Mouse (Mus musculus): Measurements from ENCODE around the gene Itga9. TPM values are rescaled to one million over a fixed set of nuclear protein-coding genes. Genes with fewer than 3 reads are reported as not detected.

Itga9 gene
- polyA plus RNA-seq, 1 experiment: 15.0 TPM

DNA sequence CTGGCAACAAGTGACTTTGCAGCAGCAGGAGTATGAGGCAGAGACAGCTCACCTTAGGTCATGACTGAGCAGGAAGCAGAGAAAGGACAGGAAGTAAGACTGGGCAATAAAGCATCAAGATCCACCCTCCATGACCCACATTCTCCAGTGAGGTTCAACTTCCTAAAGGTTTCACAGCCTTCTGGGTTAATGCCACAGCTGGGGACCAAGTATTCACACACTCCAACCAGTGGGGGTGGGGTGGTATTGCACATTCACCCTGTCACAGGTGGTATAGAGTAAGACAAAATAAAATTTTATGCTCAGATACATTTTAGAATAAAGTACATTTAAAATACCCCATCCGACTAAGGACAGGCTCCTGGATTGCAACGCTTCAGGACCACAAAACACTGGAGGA lies 112.0 kb downstream of the Itga9 start:
- TF ChIP-seq CTCF (conservative IDR thresholded peaks at IDR 0.05; ENCODE audit: insufficient read depth, insufficient read length, low read depth, low read length): no peak
- TF ChIP-seq POLR2A (IDR thresholded peaks at IDR 0.05; ENCODE audit: low read depth, low read length): no peak
- no peak overlapping the region for H3K4me3 ChIP-seq (ENCODE audit: insufficient read depth, low read depth, low read length)
- no peaks in the 10 kb centered on the region for H3K4me1 ChIP-seq (ENCODE audit: control insufficient read depth, insufficient read depth, low read length)
- DNase-seq: no peak
- H3K27me3 ChIP-seq (replicated peaks; ENCODE audit: control insufficient read depth, insufficient read depth, low read length): no peaks in the 10 kb centered on the region
- no peak overlapping the region for H3K27ac ChIP-seq (ENCODE audit: insufficient read depth, low read depth, low read length)
- WGBS: 96% methylated on average over 2 of the region's 2 CpGs
- H3K36me3 ChIP-seq (ENCODE audit: control insufficient read depth, insufficient read depth, low read length): no peaks in the 10 kb centered on the region

- 0 out of 2 replicates have a peak, but pooled peaks cover 2% of the 10 kb centered on the region for H3K4me1 ChIP-seq (ENCODE audit: control insufficient read depth, insufficient read depth, low read length)
- no peak overlapping the region for H3K27ac ChIP-seq (ENCODE audit: insufficient read depth, low read depth, low read length)
- H3K36me3 ChIP-seq (ENCODE audit: control insufficient read depth, insufficient read depth, low read length): no peaks in the 10 kb centered on the region
- H3K4me3 ChIP-seq (ENCODE audit: insufficient read depth, low read depth, low read length): no peak overlapping the region
- no peak for DNase-seq
- 94% methylated on average over 6 of the region's 6 CpGs for WGBS
- TF ChIP-seq POLR2A (IDR thresholded peaks at IDR 0.05; ENCODE audit: low read depth, low read length): no peak
- no peak for TF ChIP-seq CTCF (conservative IDR thresholded peaks at IDR 0.05; ENCODE audit: insufficient read depth, insufficient read length, low read depth, low read length)
- no peaks in the 10 kb centered on the region for H3K27me3 ChIP-seq (replicated peaks; ENCODE audit: control insufficient read depth, insufficient read depth, low read length)
Observed at GRCm38 (mm10) chr9:118721056-118721455, 114.6 kb downstream of the Itga9 start.

GRCm38 (mm10) chr9:118722789-118723325 lies 116.4 kb downstream of the Itga9 start:
- TF ChIP-seq POLR2A (IDR thresholded peaks at IDR 0.05; ENCODE audit: low read depth, low read length) (no peak), CTCF (conservative IDR thresholded peaks at IDR 0.05; ENCODE audit: insufficient read depth, insufficient read length, low read depth, low read length) (no peak)
- H3K36me3 ChIP-seq (ENCODE audit: control insufficient read depth, insufficient read depth, low read length): no peaks in the 10 kb centered on the region
- H3K4me1 ChIP-seq (ENCODE audit: control insufficient read depth, insufficient read depth, low read length): 0 out of 2 replicates have a peak, but pooled peaks cover 2% of the 10 kb centered on the region
- H3K27me3 ChIP-seq (replicated peaks; ENCODE audit: control insufficient read depth, insufficient read depth, low read length): no peaks in the 10 kb centered on the region
- no peak overlapping the region for H3K27ac ChIP-seq (ENCODE audit: insufficient read depth, low read depth, low read length)
- H3K4me3 ChIP-seq (ENCODE audit: insufficient read depth, low read depth, low read length): no peak overlapping the region
- no peak for DNase-seq
- 86% methylated on average over 2 of the region's 2 CpGs for WGBS

GRCm38 (mm10) chr9:118725128-118725527 lies 118.6 kb downstream of the Itga9 start:
- H3K4me3 ChIP-seq (ENCODE audit: insufficient read depth, low read depth, low read length): no peak overlapping the region
- DNase-seq: no peak
- no peaks in the 10 kb centered on the region for H3K36me3 ChIP-seq (ENCODE audit: control insufficient read depth, insufficient read depth, low read length)
- no peaks in the 10 kb centered on the region for H3K27me3 ChIP-seq (replicated peaks; ENCODE audit: control insufficient read depth, insufficient read depth, low read length)
- no peak for TF ChIP-seq POLR2A (IDR thresholded peaks at IDR 0.05; ENCODE audit: low read depth, low read length)
- no peak for TF ChIP-seq CTCF (conservative IDR thresholded peaks at IDR 0.05; ENCODE audit: insufficient read depth, insufficient read length, low read depth, low read length)
- 67% methylated on average over 9 of the region's 9 CpGs for WGBS
- peak overlapping the region; percentile 62; the same call in 1 of the 2 replicates for H3K27ac ChIP-seq (ENCODE audit: insufficient read depth, low read depth, low read length)
- H3K4me1 ChIP-seq (ENCODE audit: control insufficient read depth, insufficient read depth, low read length): 0 out of 2 replicates have a peak, but pooled peaks cover 2% of the 10 kb centered on the region

DNA sequence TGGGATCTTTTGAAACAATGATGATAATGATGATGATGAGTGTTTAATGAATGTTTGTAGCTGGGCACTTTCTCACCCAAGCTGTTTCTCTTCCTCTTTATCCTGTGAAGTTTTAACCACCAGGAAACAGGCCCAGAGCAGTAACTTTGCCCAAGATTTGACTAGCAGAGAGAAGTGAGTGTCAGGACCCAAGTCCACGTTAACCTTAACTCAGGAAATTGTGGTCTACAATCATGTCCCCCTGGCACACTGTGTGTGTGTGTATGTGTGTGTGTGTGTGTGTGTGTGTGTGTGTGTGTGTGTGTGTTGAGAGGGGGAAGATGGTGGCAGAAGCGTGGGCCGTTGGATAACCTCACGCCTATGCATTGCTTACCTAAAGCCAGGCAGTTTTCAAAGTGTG lies 120.1 kb downstream of the Itga9 start:
- Histone ChIP-seq H3K36me3 (ENCODE audit: control insufficient read depth, insufficient read depth, low read length) (no peaks in the 10 kb centered on the region), H3K4me3 (ENCODE audit: insufficient read depth, low read depth, low read length) (no peak overlapping the region), H3K27me3 (replicated peaks; ENCODE audit: control insufficient read depth, insufficient read depth, low read length) (no peaks in the 10 kb centered on the region), H3K27ac (ENCODE audit: insufficient read depth, low read depth, low read length) (no peak overlapping the region), H3K4me1 (ENCODE audit: control insufficient read depth, insufficient read depth, low read length) (0 out of 2 replicates have a peak, but pooled peaks cover 2% of the 10 kb centered on the region)
- DNase-seq: no peak
- no peak for TF ChIP-seq CTCF (conservative IDR thresholded peaks at IDR 0.05; ENCODE audit: insufficient read depth, insufficient read length, low read depth, low read length)
- TF ChIP-seq POLR2A (IDR thresholded peaks at IDR 0.05; ENCODE audit: low read depth, low read length): no peak
- 91% methylated on average over 4 of the region's 4 CpGs for WGBS

GRCm38 (mm10) chr9:118728296-118728695 lies 121.8 kb downstream of the Itga9 start:
- no peaks in the 10 kb centered on the region for H3K36me3 ChIP-seq (ENCODE audit: control insufficient read depth, insufficient read depth, low read length)
- H3K4me1 ChIP-seq (ENCODE audit: control insufficient read depth, insufficient read depth, low read length): 0 out of 2 replicates have a peak, but pooled peaks cover 2% of the 10 kb centered on the region
- H3K27me3 ChIP-seq (replicated peaks; ENCODE audit: control insufficient read depth, insufficient read depth, low read length): no peaks in the 10 kb centered on the region
- TF ChIP-seq POLR2A (IDR thresholded peaks at IDR 0.05; ENCODE audit: low read depth, low read length) (no peak), CTCF (conservative IDR thresholded peaks at IDR 0.05; ENCODE audit: insufficient read depth, insufficient read length, low read depth, low read length) (no peak)
- no peak overlapping the region for H3K27ac ChIP-seq (ENCODE audit: insufficient read depth, low read depth, low read length)
- WGBS: 82% methylated on average over 6 of the region's 6 CpGs
- H3K4me3 ChIP-seq (ENCODE audit: insufficient read depth, low read depth, low read length): no peak overlapping the region
- DNase-seq: no peak

GRCm38 (mm10) chr9:118728987-118729386 lies 122.5 kb downstream of the Itga9 start:
- no peaks in the 10 kb centered on the region for H3K36me3 ChIP-seq (ENCODE audit: control insufficient read depth, insufficient read depth, low read length)
- no peak for TF ChIP-seq CTCF (conservative IDR thresholded peaks at IDR 0.05; ENCODE audit: insufficient read depth, insufficient read length, low read depth, low read length)
- TF ChIP-seq POLR2A (IDR thresholded peaks at IDR 0.05; ENCODE audit: low read depth, low read length): no peak
- no peak for DNase-seq
- H3K27me3 ChIP-seq (replicated peaks; ENCODE audit: control insufficient read depth, insufficient read depth, low read length): no peaks in the 10 kb centered on the region
- 84% methylated on average over 5 of the region's 5 CpGs for WGBS
- 0 out of 2 replicates have a peak, but pooled peaks cover 2% of the 10 kb centered on the region for H3K4me1 ChIP-seq (ENCODE audit: control insufficient read depth, insufficient read depth, low read length)
- no peak overlapping the region for H3K4me3 ChIP-seq (ENCODE audit: insufficient read depth, low read depth, low read length)
- no peak overlapping the region for H3K27ac ChIP-seq (ENCODE audit: insufficient read depth, low read depth, low read length)
